Mouse (Mus musculus) small intestine, adult 2 months (tissue): ENCODE measurements around the gene Fam193a. TPM values are rescaled to one million over a fixed set of nuclear protein-coding genes. Genes with fewer than 3 reads are reported as not detected.

Source experiments
- H3K27ac ChIP-seq: fragments of 200-500 bp; 2 replicates; pipeline ENCODE4 v1.5.1; 2012; ENCODE audit warnings: low read depth, low read length, control low read depth, inconsistent platforms; ENCODE audit not compliant: insufficient read depth
- H3K27me3 ChIP-seq: fragments of 200-500 bp; 2 replicates; pipeline ENCODE4 v1.6.1; 2012; ENCODE audit warnings: mild to moderate bottlenecking, moderate library complexity, low read length, inconsistent platforms; ENCODE audit not compliant: control insufficient read depth, insufficient read depth
- H3K36me3 ChIP-seq: fragments of 200-500 bp; 2 replicates; pipeline ENCODE4 v1.6.1; 2012; ENCODE audit warnings: mild to moderate bottlenecking, low read length, control low read depth, inconsistent platforms; ENCODE audit not compliant: control insufficient read depth, insufficient read depth
- H3K4me1 ChIP-seq: fragments of 200-500 bp; 2 replicates; pipeline ENCODE4 v1.6.1; 2012; ENCODE audit warnings: low read length, inconsistent platforms, mixed read lengths; ENCODE audit not compliant: control insufficient read depth, insufficient read depth, insufficient read length
- H3K4me3 ChIP-seq: fragments of 200-500 bp; 2 replicates; pipeline ENCODE4 v1.5.1; 2012; ENCODE audit warnings: low read depth, mild to moderate bottlenecking, control low read depth, inconsistent platforms, low read length, moderate library complexity
- CTCF ChIP-seq: fragments of 200-500 bp; IDR thresholded peaks from 2 replicates; pipeline ENCODE4 v1.5.1; 2012; ENCODE audit warnings: low read depth, mild to moderate bottlenecking, control low read depth, inconsistent platforms, low read length, moderate library complexity, mixed read lengths; ENCODE audit not compliant: insufficient replicate concordance, insufficient read length; ENCODE audit errors: extremely low read depth
- POLR2A ChIP-seq: fragments of 200-500 bp; IDR thresholded peaks from 2 replicates; pipeline ENCODE4 v1.6.1; 2012; ENCODE audit warnings: low read depth, mild to moderate bottlenecking, control low read depth, inconsistent platforms, low read length, moderate library complexity
- WGBS: fragments of 180-500 bp; shearing (Covaris S2); methylation state at CpG from one replicate; pipeline ENCODE4 v1.1.7; 2018; 5-methylcytosine and 5-hydroxymethylcytosine counted together
- polyA plus RNA-seq: library from polyadenylated mRNA; depleted of rRNA; stranded (reverse); fragments of >200 nt; gene quantifications from 2 replicates; pipeline ENCODE4 v1.2.3, GENCODE M21; 2012

Fam193a gene
- polyA plus RNA-seq, 1 experiment, result 30.9 TPM

DNA sequence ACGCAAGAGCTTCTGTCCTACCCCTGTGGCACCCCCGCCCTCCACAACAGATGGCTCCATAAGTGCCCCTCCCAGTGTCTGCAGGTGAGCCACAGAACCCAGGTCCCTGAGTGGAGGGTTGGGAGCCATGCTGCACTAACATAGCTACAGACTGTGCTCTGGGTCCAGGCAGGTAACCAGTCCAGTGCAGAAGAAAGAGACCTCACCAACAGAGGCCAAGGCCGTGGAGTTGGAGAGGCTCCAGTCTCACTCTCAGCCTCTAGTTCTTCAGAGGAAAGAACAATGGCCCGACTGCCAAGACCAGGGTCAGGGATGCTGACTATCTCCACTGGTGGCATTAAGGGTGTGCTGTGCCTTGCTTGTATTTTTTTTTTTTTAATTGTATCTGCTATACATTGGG is 91.6 kb downstream of the Fam193a start:
- Histone ChIP-seq H3K4me3 (no peak overlapping the region), H3K36me3 (peaks cover 65% of the 10 kb centered on the region), H3K27me3 (no peaks in the 10 kb centered on the region), H3K27ac (no peak overlapping the region), H3K4me1 (no peaks in the 10 kb centered on the region)
- no peak for TF ChIP-seq CTCF
- no peak for TF ChIP-seq POLR2A
- WGBS, result 94% methylated on average over 4 of the region's 4 CpGs

DNA sequence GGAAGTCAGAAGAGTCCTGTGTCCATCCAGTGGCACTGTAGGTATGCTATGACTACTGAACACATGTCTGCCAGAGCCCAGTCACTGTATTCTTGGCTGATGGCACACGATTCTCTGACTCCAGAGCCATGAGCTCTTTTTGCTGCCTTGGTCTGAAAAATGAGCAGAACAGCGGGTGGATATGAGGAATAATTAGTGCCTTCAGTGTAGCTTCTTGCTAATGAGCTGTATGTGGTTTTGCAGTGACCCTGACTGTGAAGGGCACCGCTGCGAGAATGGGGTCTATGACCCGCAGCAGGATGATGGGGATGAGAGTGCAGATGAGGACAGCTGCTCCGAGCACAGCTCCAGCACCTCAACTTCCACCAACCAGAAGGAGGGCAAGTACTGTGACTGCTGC is 92.1 kb downstream of the Fam193a start:
- peaks cover 69% of the 10 kb centered on the region for H3K36me3 ChIP-seq
- H3K27ac ChIP-seq, result no peak overlapping the region
- no peak overlapping the region for H3K4me3 ChIP-seq
- H3K4me1 ChIP-seq, result no peaks in the 10 kb centered on the region
- WGBS, result 94% methylated on average over 6 of the region's 6 CpGs
- no peak for TF ChIP-seq CTCF
- no peak for TF ChIP-seq POLR2A
- no peaks in the 10 kb centered on the region for H3K27me3 ChIP-seq

DNA sequence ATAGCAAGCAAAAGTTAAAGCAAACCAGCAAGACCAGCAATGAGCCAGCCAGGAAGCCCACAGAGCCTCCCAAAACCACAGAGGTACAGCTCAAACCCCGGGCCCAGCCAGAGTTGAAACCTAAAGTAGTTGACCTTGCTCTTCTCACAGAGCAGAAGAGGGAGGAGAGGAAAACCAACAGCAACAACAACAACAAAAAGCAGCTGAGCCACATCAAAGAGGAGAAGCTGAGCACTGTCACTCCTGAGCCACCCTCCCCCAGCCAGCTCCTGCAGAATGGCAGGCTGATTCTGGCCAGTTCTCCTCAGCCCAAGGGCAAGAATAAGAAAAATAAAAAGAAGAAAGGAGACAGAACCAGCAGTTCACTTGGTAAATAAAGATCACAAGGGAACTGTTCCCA is 96.3 kb downstream of the Fam193a start:
- Histone ChIP-seq H3K4me1 (no peaks in the 10 kb centered on the region), H3K4me3 (no peak overlapping the region), H3K27me3 (no peaks in the 10 kb centered on the region), H3K27ac (no peak overlapping the region), H3K36me3 (peaks cover 50% of the 10 kb centered on the region)
- TF ChIP-seq POLR2A (no peak), CTCF (no peak)
- 84% methylated on average over 1 of the region's 1 CpGs for WGBS

DNA sequence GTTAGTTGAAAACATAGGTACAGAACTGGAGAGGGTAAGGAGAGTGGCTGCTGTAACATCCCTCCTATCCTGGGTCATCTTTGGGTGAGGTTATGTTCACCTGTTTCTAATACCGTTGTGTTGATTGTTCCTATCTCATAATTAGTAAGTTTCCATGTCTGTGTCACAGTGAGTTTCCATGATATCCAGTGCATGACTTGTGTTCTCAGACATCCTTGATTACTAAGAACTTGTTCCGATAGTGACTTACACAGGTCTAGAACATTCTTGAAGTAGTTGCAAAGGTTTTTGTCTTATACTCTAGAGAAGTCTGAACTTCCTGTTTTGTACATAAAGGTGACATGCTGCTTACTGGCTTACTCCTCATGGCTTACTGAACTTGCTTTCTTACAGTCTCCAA is 96.9 kb downstream of the Fam193a start:
- WGBS, result 90% methylated on average over 2 of the region's 2 CpGs
- no peaks in the 10 kb centered on the region for H3K27me3 ChIP-seq

DNA sequence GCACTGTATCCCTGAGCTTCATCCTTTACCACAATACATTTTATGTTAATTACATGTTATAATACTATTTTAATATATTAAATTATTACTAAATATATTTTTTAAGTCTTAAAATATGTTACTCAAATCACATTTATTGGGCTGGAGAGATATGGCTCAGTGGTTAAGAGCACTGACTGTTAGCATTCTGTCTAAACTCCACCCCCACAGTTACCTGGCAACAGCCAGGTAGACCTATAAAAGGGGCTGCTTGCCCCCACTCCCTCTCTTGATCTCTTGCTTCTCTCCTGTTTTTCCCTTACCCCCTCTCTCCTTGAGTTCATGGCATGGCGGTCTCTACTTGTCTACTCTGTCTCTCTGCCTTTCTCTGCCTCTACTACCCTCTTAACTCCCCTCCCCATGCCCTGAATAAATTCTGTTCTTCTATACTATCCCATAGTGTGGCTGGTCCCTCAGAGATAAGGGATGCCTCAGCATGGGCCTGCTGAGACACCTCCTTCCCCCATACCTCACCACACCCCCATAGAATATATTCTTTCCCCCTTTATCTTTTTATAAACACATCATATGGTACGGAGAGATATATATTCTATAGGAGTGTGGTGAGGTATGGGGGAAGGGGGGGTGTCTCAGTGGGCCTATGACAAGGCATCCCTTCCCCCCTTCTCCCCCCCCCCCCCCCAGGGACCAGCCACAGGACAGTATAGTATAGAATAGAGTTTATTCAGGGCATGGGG is 98.5 kb downstream of the Fam193a start:
- Histone ChIP-seq H3K27me3 (no peaks in the 10 kb centered on the region), H3K4me1 (no peaks in the 10 kb centered on the region), H3K27ac (no peak overlapping the region), H3K36me3 (peaks cover 48% of the 10 kb centered on the region), H3K4me3 (no peak overlapping the region)
- 98% methylated on average over 2 of the region's 2 CpGs for WGBS
- no peak for TF ChIP-seq CTCF
- TF ChIP-seq POLR2A, result no peak

More for the DNA sequence above, 96.9 kb downstream of the Fam193a start:
- Histone ChIP-seq H3K4me3 (no peak overlapping the region), H3K36me3 (peaks cover 46% of the 10 kb centered on the region), H3K4me1 (no peaks in the 10 kb centered on the region), H3K27ac (no peak overlapping the region)
- TF ChIP-seq CTCF, result no peak
- no peak for TF ChIP-seq POLR2A

DNA sequence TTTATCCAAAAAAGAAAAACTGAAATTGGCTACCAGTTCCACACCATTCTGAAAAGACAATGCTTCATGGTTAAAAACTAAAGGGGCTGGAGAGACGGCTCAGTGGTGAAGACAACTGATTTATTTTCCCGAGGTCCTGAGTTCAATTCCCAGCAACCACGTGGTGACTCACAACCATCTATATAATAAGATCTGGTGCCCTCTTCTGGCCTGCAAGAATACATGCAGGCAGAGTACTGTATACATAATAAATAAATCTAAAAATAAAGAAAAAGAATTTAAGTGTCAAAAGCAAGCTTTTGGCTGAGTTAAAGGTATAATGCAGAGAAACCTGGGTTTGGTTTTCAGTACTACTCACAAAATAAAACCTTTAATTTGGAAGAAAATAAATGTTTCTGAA is 111.2 kb downstream of the Fam193a start:
- peaks cover 25% of the 10 kb centered on the region for H3K36me3 ChIP-seq
- TF ChIP-seq CTCF, result no peak
- no peak for TF ChIP-seq POLR2A
- no peak overlapping the region for H3K4me3 ChIP-seq
- H3K27me3 ChIP-seq, result no peaks in the 10 kb centered on the region
- no peaks in the 10 kb centered on the region for H3K4me1 ChIP-seq
- no peak overlapping the region for H3K27ac ChIP-seq
- 79% methylated on average over 3 of the region's 3 CpGs for WGBS

DNA sequence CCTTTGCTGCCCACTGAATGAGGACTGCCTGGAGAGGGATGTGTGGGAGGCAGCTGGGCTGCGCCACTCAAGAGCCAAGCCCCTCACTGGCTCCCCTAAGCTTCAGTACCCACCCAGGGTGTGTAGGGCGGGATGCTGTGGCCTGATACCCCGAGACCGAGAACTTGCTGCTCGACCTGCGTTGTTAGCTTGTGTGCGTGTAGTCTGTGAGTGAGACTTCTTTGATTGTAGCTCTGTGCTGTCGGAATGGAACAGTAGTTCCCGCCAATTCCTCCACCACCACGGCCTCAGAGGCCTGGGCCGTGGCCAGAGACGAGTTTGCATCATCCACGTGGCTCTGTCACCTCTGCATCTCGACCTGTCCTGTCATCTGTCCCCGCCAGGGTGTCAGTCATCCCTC is 116.0 kb downstream of the Fam193a start:
- Histone ChIP-seq H3K36me3 (peaks cover 8% of the 10 kb centered on the region; the same call in 1 of the 2 replicates), H3K4me3 (no peak overlapping the region), H3K27me3 (no peaks in the 10 kb centered on the region), H3K4me1 (no peaks in the 10 kb centered on the region), H3K27ac (no peak overlapping the region)
- TF ChIP-seq CTCF (no peak), POLR2A (no peak)
- WGBS, result 89% methylated on average over 15 of the region's 15 CpGs
